Mouse (Mus musculus) neural tube, embryonic 11.5 days (tissue): ENCODE results near the gene Olfr361. TPM values are rescaled to one million over a fixed set of nuclear protein-coding genes. Genes with fewer than 3 reads are reported as not detected.
"Not testable (repeated sequence)": the region's sequence is repeated elsewhere in the genome, so short reads cannot be mapped to it uniquely, and the experiment has no call there.

Experiments
- ATAC-seq: fragments of 200-750 bp; cut with Nextera tagmentation; 2 replicates; pipeline ENCODE4 v1.8.0; 2017; ENCODE audit warnings: moderate number of reproducible peaks, mild to moderate bottlenecking, moderate TSS enrichment, moderate library complexity; ENCODE audit not compliant: insufficient read depth, low FRiP score, low TSS enrichment
- DNase-seq: peaks from one replicate; pipeline ENCODE4 v3.0.0-alpha.2; 2015; ENCODE audit warnings: low spot score
- H3K27ac ChIP-seq: fragments of 300-500 bp; sonication (generic); 2 replicates; pipeline ENCODE4 v1.5.1; 2014; ENCODE audit warnings: low read depth, mild to moderate bottlenecking, low read length
- H3K27me3 ChIP-seq: fragments of 300-500 bp; sonication (generic); 2 replicates; pipeline ENCODE4 v1.6.1; 2014; ENCODE audit warnings: mild to moderate bottlenecking, low read length, mixed read lengths; ENCODE audit not compliant: control insufficient read depth, insufficient read depth
- H3K36me3 ChIP-seq: fragments of 300-500 bp; sonication (generic); 2 replicates; pipeline ENCODE4 v1.6.1; 2014; ENCODE audit warnings: mild to moderate bottlenecking, low read length, moderate library complexity, mixed read lengths; ENCODE audit not compliant: control insufficient read depth, insufficient read depth
- H3K4me1 ChIP-seq: fragments of 300-500 bp; sonication (generic); 2 replicates; pipeline ENCODE4 v1.6.1; 2014; ENCODE audit warnings: low read length, mixed read lengths; ENCODE audit not compliant: control insufficient read depth, insufficient read depth
- H3K4me2 ChIP-seq: fragments of 300-500 bp; sonication (generic); 2 replicates; pipeline ENCODE4 v1.6.1; 2014; ENCODE audit warnings: low read depth, mild to moderate bottlenecking, moderate library complexity
- H3K4me3 ChIP-seq: fragments of 300-500 bp; sonication (generic); 2 replicates; pipeline ENCODE4 v1.5.1; 2014; ENCODE audit warnings: low read depth, low read length
- H3K9ac ChIP-seq: fragments of 300-500 bp; sonication (generic); 2 replicates; pipeline ENCODE4 v1.6.1; 2014; ENCODE audit warnings: mild to moderate bottlenecking, low read length
- H3K9me3 ChIP-seq: fragments of 300-500 bp; sonication (generic); 2 replicates; pipeline ENCODE4 v1.6.1; 2016; ENCODE audit warnings: low read length; ENCODE audit not compliant: control insufficient read depth
- WGBS: fragments of 180-500 bp; shearing (Covaris S2); extraction: QIAGEN DNeasy Blood & Tissue Kit; methylation state at CpG from one replicate; pipeline ENCODE4 v1.1.7; 2014; 5-methylcytosine and 5-hydroxymethylcytosine counted together
- polyA plus RNA-seq: library from polyadenylated mRNA; unstranded; fragments of >200 nt; fragmentation: Nextera tagmentation; extraction: Ambion mirVana; gene quantifications from 2 replicates; pipeline ENCODE4 v1.2.1, GENCODE M21; 2014

The Olfr361 gene
- polyA plus RNA-seq, result not detected in 2 replicates

DNA sequence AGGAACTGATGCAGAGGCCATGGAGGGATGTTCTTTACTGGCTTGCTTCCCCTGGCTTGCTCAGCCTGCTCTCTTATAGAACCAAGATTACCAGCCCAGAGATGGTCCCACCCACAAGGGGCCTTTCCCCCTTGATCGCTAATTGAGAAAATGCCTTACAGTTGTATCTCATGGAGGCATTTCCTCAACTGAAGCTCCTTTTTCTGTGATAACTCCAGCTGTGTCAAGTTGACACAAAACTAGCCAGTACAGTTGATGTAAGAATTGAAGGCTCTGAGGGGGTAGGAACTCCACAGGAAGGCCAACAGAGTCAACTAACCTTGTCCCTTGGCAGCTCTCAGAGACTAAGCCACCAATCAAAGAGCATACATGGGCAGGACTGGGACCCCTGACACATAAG is at the start of gene Olfr361:
TSS of gene Olfr361 (minus strand) at position 101 of the 400 bp plus-strand sequence.
- not testable (repeated sequence) for H3K4me1 ChIP-seq, H3K27me3 ChIP-seq, DNase-seq, H3K36me3 ChIP-seq, ATAC-seq, H3K4me3 ChIP-seq, H3K27ac ChIP-seq, H3K9ac ChIP-seq, H3K4me2 ChIP-seq, H3K9me3 ChIP-seq
- no CpG with 5 or more reads among the region's 1 CpGs for WGBS

DNA sequence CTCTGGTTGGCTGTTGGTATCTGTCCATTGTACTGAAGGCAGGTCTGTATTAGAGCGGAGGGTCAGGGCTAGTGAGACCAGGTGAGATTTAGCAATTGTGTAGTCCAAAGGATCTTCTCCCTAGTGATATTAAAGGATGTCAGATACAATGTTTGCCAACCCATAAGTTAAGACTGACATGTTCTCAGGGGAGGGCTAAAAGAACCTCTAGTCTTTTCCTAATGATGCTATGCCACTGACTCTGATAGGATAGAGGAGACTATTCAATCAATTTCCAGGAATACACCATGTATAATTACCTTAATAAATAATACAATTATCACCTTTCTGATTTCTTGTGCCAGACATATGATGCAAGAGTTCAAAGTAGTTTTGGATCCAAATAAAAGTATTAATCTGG is 28.7 kb upstream of the Olfr361 start, which contains the start of gene Olfr362:
TSS of gene Olfr362 (minus strand) at position 101 of the 400 bp plus-strand sequence.
- no peak within 1 kb of the TSS for H3K9ac ChIP-seq
- DNase-seq (no peak), ATAC-seq (no peak)
- no peak within 1 kb of the TSS for H3K27ac ChIP-seq
- no peaks in the 10 kb centered on the region for H3K4me1 ChIP-seq
- H3K36me3 ChIP-seq, result no peaks in the 10 kb centered on the region
- H3K9me3 ChIP-seq, result peaks cover 9% of the 10 kb centered on the region; the same call in 1 of the 2 replicates
- no peaks in the 10 kb centered on the region for H3K27me3 ChIP-seq
- H3K4me3 ChIP-seq, result no peak within 1 kb of the TSS
- H3K4me2 ChIP-seq, result no peak within 1 kb of the TSS
- 90% methylated on average over 1 of the region's 1 CpGs for whole genome bisulfite sequencing

DNA sequence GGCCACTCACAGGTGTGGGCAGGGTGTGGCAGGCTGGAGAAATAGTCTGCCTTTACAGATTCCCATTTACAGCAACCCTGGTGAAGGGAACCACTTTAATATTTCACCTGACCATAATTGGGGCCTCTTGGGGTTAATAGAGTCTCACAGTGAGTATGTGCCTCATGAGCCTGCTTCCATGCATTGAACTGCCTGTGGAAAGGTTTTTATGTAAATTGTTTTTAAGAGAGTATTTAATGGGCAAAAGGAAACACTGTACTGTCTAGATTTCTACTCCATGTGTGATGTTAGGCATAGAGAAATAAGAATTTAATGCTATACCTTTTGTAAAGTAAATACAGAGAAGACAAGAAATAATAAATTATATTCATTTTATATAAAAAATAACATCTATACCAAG is 23.6 kb downstream of the Olfr361 start, which contains the start of gene Olfr360:
TSS of gene Olfr360 (plus strand) at position 301 of the 400 bp plus-strand sequence.
- ATAC-seq (no peak), DNase-seq (no peak)
- Histone ChIP-seq H3K9me3 (0 out of 2 replicates have a peak, but pooled peaks cover 2% of the 10 kb centered on the region), H3K27me3 (no peaks in the 10 kb centered on the region), H3K27ac (no peak within 1 kb of the TSS), H3K4me3 (no peak within 1 kb of the TSS), H3K4me2 (no peak within 1 kb of the TSS), H3K36me3 (no peaks in the 10 kb centered on the region), H3K4me1 (no peaks in the 10 kb centered on the region), H3K9ac (no peak within 1 kb of the TSS)

Other genes with a start within 250 kb of the Olfr361 start
- gene Olfr350, start 243.0 kb downstream of the Olfr361 start, polyA plus RNA-seq, result not detected in 2 replicates
- not detected in 2 replicates for gene Olfr351, start 226.6 kb downstream of the Olfr361 start, polyA plus RNA-seq
- gene Olfr352, start 220.8 kb downstream of the Olfr361 start, polyA plus RNA-seq, result not detected in 2 replicates
- not detected in 2 replicates for gene Olfr353, start 196.4 kb downstream of the Olfr361 start, polyA plus RNA-seq
- gene Olfr354, start 183.6 kb downstream of the Olfr361 start, polyA plus RNA-seq, result not detected in 2 replicates
- not detected in 2 replicates for gene Olfr355, start 160.4 kb downstream of the Olfr361 start, polyA plus RNA-seq
- not detected in 2 replicates for gene Olfr356, start 152.2 kb downstream of the Olfr361 start, polyA plus RNA-seq
- gene Olfr357, start 95.5 kb downstream of the Olfr361 start, polyA plus RNA-seq, result not detected in 2 replicates
- not detected in 2 replicates for gene Olfr358, start 80.0 kb downstream of the Olfr361 start, polyA plus RNA-seq
- not detected in 2 replicates for gene Olfr360, start 23.5 kb downstream of the Olfr361 start, polyA plus RNA-seq
- gene Olfr362, start 28.6 kb upstream of the Olfr361 start, polyA plus RNA-seq, result not detected in 2 replicates
- not detected in 2 replicates for gene Olfr364-ps1, start 50.0 kb upstream of the Olfr361 start, polyA plus RNA-seq
- gene Olfr365, start 98.9 kb upstream of the Olfr361 start, polyA plus RNA-seq, result not detected in 2 replicates
- gene Olfr366, start 122.3 kb upstream of the Olfr361 start, polyA plus RNA-seq, result not detected in 2 replicates
- not detected in 2 replicates for gene Olfr368, start 237.2 kb upstream of the Olfr361 start, polyA plus RNA-seq